Mouse (Mus musculus) inflammation-experienced regulatory T-cells, adult 6 months (primary cell): Measurements from ENCODE around the gene Dmac2. TPM values are rescaled to one million over a fixed set of nuclear protein-coding genes. Genes with fewer than 3 reads are reported as not detected.
"Not testable (repeated sequence)": the region's sequence is repeated elsewhere in the genome, so short reads cannot be mapped to it uniquely, and the experiment has no call there.

Experiments
- ATAC-seq: one replicate; pipeline ENCODE4 v1.8.0; 2017
- polyA plus RNA-seq, 3 experiments: library from polyadenylated mRNA; unstranded; fragments of 100-300 nt; shearing (Covaris generic); gene quantifications; one replicate each; pipeline ENCODE4 v1.2.1; 2017

The Dmac2 gene
- 10 to 100 TPM; 27.1 to 55.4 (median 47.5) TPM for polyA plus RNA-seq

DNA sequence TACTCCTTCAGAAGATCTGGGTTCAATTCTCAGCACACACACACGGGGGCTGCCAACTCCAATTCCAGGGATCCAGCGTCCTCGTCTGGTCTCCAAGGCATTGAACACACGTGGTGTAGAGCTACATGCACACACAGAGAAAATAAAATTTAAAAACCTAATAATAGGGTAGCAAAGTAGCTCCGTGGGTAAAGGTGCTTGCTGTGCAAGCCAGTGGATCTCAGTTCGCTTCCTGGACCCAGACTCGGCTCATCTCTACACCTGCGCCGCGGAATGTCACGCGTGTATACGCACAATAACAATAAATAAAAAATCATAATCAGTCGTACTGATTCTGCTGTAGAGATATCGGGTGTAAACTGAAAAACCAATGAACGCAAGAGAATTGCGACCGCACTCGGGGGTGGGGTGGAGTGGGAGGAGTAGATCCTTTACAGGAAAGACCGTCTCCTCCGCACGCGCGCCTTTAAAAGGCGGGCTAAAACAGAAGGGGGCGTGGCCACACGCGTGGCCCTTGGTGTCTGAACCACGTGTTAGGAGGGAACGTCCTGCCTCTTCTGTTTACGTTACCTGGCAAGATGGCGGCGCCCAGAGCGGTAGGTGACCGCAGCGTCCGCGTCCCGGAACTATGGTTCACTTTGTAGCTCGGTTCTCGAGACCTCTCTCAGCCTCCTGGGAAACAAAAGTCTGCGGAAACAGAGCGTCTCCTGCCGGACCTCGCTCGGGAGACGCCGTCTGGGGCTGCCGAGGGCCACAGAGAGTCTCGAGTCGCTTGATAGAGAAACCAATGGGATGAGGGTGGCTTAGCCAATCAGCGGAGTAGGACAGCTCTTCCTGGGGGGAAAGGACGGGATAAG, at the start of gene Dmac2:
Gene Dmac2 (plus strand): TSS at position 550 of the 857 bp plus-strand sequence.
- peak; percentile 99 for ATAC-seq

DNA sequence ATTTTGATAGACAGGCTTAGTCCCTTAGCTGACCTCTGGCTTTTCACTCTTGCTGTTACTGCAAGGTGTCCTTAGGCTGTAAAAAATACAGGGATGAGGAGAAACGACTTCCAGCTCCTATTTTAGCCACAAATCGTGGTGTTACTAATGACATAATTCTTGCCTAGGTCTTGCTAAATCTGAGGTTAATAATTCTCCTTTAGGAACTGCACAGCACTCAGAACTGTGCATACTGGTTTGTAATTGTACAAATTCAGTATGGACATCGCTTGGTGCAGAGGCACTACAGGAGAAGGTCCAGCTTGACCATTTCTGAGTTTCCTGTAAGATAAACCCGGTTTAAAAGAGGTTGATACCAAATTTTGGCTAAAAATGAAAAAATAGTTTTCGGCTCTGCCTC, 45.4 kb upstream of the Dmac2 start:
- ATAC-seq, result not testable (repeated sequence)

DNA sequence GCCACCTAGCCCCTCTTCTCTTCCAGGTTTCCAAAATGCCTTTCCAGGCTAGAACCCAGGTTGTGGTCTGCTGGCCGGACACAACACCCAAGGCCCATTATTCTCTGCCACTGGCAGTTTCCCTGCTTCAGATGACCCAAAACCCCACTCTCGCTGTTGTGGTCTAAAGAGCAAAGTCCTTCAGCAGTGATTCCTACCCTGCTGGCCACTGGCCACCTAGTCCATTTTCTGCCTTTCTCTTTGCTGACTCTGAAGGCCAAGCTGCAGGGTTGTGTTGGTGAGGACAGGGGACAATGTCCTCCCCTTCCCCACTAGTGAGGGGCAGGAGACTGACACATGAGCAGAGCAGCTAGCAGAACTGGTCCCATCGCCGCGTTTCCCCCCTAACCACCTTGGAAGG, 44.1 kb upstream of the Dmac2 start:
- no peak for ATAC-seq

DNA sequence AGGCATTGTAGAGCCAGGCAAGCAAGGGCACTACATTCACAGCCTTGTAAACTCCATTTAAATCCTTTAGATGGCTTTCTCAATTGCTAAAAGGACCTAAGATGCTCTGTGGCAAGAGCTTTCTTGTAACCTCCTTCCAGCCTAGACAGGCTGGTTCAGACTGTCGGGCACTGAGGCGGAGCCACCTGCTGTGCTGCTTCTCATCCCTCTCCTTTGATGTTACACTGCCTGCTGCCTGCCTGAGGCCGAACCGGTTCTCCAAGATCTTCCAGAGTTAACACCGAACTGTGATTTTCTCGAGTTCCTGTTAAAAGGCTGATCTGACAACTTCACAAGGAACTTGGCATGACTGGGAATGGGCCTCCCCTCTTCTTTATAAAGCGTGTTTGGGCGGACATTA, 43.3 kb upstream of the Dmac2 start:
- ATAC-seq, result no peak

DNA sequence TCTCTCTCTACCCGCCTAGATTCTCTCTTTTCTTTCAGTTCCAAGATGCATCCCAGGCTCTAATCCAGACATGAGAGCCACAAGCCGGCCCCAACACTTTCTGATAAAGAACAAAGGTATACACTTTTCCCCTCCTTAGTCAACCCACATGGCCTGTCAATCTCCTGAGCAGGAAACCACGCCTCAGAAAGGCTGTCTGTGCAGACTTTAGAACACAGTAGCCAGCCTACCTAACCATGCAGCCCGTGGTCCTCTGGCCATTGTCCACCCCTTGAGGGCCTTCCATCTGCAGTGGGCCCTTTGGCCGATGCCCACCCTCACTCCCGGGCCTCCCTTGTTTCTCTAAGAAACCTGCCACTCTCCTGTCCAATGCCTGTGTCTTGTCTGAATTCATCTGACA, 42.9 kb upstream of the Dmac2 start:
- peak; percentile 66 for ATAC-seq

DNA sequence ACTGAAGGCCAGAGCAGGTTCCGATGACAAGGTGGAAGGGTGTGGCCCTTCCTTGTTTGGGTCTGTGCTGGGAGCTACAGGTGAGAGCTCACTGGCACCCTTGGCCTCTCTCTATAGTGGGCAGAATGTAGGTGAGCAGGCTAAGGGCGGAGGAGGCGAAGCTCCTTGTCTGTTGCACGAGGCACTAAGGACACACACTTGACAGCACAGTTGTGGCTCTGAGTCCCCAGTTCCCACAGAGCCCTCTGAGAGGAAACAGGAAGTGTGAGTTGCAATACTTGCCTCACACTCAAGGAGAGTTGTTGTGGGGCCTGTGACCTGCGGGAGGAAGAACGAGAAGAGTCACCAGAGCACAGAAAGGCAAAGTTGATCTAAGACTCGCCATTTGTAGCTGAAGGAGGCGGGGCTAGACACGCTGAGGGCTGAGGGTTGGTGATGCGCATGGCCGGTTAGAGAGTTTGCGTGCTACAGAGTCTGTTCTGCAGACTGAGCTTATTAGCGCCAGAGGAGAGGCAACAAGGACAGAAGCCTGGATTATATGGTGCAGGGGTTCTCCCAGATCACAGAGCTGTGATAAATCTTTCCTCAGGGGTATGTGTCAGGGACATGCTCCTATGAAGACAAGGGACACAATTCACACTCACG, 42.3 kb upstream of the Dmac2 start:
- ATAC-seq, result peak; percentile 93

DNA sequence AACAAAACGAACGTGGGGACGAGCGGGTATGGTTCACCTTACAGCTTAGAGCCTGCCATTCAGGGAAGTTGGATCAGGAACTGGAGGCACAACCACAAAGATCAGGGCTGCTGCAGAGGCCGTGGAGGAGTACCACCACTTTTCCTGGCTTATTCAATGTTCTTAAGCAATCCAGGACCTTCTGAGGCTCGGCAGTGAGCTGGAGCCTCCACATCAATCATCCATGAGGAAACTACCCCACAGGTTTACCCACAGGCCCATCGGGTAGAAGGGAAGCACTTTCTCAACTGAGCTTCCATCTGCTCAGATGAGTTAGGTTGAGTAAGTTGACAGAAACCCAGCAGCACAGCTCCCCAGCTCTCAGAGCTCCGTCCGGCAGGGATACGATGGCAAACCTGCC, 39.8 kb upstream of the Dmac2 start:
- no peak for ATAC-seq

DNA sequence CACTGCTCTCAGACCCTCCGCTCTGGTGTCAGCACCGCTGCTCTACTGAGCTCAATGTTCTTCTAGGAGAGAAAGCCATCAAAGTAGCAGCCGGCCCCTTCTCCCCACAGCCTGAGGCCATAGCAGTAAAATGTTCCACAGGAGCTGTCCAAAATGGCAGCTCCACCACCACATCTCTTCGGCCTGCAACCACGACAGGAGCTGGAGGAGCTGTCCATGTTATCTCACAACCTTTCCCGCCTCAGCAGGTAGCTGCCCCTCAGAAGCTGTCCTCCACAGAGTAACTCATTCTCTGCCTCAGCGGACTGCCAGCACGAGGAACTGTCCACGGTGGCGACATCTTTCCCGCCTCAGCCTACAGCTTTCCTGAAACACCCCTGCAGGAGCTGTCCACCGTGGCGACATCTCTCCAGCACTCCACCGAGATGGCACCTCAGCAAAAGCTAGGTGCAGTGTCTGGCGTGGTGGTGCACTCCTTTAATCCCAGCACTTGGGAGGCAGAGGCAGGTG, 36.9 kb upstream of the Dmac2 start:
- ATAC-seq, result no peak

DNA sequence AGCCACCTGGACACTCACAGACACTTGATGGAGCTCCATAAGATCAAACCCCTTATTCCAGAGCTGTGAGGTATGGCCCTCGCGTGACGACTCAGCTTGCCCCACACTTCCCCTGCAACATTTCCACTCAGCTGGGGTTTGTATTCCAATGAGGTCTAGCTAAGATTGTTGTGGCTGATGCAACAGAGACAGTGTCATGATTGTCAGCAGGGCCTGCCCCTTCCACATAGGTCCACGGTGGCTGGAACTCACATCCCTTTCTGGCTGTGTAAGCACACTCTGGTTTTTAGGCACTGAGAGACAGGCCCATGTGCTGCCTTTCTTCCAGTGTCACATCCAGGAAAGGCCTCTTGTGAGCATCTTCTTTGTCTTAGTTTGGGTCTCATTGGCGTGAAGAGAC, 34.6 kb upstream of the Dmac2 start:
- ATAC-seq, result no peak

DNA sequence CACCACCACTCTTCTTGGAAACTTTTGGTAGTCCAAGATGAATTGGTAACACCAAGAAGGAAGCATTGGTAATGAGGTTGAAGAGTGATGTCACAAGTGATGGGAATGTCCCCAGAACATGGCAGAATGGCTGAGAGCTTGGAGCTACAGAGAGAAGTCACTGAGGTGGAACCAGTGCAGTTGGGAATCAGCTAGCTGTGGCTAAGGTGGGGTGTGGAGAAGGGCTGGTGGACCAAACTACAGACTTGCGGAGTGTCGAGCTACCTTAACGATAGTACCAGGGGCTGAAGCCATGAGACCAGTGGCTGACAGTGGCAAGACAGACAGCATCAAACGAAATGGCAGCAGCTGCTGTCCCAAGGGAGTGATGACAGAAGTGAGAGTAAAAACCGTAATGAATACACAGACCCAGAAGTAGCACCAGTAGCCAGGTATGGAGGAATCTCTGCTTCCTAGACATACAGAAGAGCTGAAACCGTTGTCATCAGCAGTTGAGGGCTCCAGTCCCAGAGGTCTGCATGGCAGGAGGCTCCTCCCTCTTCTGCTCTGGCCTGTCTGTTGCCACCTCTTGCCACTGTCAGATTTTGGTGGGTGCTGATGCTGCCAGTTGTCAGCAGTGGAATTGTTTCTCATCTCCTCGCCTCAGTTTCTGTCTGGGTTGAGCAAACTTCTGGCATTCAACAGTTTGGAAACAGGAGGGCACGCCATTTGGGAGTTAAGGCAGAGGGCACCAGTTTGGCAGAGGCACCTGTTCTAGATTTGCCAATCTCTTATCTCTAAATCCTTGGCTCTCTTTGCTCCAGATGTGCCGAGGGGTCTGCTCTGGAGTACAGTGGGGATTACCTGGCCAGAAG, 33.6 kb upstream of the Dmac2 start:
- ATAC-seq, result no peak

DNA sequence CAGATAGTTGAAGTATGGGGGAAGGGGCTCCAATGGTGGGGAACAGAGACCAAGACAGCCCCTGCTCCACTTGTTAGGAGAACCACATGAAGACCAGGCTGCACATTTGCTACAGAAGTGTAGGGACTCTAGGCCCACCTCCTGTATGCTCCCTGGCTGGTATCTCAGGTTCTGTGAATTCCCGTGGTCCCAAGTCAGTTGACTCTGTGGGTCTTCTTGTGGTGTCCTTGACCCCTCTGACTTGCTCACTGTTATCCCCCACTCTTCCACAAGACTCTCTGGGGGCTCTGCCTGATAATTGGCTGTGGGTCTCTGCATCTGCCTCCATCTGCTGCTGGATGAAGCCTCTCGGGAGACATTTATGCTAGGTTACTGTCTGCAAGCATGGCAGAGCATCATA, 28.0 kb upstream of the Dmac2 start:
- ATAC-seq, result no peak

DNA sequence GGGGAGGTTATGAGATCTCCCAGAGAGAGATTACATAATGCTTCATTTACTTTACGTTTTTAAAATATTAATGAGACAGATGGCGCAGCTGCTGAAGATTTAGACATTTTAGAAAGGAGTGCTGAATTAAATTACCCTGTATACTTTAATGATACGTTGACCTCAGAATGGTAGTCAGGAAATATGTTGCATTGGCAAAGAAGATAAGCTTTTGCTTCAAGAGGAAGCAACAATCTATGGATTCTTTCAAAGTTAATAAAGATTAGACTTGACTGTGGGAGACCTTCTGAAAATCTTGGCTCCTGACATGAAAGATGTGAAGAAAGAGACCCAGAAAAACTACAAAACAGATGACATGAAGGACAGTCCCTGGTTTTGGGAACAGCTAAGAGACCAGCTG, 25.4 kb upstream of the Dmac2 start:
- no peak for ATAC-seq

DNA sequence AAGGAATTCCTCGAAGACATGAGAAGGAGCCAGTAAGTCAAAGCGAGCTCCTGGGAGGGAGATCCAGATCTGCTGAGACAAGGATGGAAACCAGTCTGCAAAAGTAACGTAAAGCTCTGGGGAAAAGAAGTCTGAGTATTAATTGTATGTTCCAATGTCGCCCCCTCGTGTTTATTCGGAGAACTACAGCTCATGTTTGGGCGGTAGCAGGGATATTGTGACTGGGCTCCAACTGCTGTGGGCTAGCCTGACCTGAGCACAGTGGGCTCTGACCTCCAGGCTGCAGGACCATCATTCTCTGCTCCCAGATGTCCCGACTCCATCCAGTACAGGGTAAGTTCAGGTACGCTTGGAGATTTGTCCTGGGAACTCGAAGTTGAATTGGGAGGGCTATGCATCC, 19.6 kb upstream of the Dmac2 start:
- peak; percentile 43 for ATAC-seq

DNA sequence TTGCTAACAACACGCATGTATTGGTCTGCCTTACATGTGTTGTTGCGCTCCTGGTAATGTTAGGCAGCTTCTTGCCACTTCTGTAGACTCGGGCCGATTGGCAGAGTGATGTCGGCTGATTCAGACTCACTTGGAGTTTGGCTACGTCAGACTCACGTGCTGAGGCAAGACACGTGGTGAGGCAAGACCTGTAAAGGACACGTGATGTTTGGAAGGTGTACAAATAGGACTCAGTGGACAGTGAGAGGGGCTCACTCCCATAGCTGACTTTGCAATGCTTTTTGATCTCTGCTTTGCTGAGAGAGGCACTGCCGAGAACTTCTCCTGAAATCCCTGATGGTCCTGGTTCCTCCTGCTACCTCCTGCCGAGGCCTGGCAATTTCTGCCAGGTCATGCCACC, 18.5 kb upstream of the Dmac2 start:
- ATAC-seq, result no peak

DNA sequence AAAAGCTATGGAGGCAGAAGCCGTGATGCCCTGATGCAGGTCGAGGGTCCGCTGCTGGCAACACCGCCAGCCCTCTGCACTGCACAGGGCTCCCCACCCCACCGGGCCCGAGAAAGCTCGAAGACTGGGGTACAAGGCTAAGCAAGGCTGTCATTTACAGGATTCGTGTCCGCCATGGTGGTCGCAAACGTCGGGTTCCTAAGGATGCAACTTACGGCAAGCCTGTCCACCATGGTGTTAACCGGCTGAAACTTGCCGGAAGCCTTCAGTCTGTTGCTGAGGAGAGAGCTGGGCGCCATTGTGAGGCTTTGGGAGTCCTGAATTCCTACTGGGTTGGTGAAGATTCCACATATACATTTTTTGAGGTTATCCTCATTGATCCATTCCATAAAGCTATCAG, 17.9 kb upstream of the Dmac2 start:
- ATAC-seq, result no peak

DNA sequence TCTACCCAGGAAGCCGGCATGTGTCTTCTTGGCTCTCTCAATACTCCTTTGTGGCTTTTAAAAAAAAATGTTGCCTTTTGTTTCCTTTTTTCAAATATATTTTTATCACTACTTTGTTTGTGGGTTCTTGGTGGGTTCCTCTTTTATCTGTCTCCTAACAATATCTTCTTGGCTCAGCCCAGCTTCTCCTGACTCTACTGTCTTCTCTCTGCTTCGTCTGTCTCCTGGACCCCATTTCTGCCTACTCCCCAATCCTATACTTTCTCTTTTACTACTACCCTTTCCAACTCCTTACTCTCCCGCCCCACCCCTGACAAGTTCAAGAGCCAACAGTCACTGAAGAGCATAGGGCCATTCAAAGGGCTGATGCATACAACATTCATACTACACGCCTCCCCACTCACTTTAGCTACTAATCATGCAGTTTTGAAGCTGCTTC, 12.6 kb upstream of the Dmac2 start:
- no peak for ATAC-seq

DNA sequence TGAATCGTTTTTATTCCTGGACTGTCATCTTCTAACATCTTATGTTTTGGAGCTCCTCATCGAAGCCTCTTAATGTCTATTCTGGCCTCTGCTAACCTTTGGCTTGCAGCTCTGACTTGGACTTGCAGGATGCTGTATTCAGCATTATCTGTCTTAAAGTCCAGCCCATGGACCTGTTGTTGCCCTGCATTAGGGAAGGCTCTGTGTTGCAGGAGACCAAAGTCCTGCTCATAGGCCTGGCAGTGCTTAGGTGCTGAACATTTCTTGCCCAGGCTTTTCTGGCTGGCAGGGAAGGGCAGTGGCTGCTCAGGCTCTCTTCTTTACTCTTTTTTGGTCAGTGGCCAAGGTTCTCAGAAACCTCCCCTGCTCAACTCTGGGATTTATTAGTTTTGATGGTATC, 12.0 kb upstream of the Dmac2 start:
- ATAC-seq, result no peak

DNA sequence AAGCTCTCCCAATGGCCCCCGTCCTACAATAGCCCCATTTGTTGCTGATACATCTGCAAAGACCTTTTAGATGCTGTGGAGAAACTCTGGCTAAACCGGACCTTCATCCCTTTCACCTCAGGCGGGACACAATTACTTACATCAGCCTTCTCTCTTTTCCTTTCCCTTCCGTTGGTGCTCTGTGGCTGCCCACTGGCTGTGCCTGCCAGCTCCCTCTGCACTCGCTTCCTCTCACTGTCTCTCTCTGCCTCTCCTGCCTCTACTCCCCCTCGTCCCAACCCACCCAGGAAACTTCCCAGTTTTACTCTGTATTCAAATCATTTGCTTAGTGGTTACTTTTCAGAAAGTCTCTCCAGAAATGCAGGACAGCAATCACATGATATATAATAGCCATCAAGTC, 9.2 kb upstream of the Dmac2 start:
- no peak for ATAC-seq

DNA sequence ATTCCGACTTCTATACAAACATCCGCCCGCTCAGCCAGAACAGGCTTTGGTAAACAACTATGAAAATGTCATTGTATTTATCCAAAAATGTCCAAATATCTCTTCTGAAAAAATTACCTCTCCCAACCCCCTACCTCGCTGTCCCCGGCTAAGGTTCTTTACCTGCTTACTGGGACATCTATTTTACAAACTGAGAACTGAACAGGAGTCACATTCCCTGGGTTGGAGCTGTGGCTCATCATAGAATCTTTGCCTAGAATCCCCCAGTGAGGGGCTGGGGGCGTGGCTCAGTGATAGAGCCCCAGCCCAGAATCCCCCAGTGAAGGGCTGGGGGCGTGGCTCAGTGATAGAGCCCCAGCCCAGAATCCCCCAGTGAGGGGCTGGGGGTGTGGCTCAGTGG, 7.7 kb upstream of the Dmac2 start:
- no peak for ATAC-seq

DNA sequence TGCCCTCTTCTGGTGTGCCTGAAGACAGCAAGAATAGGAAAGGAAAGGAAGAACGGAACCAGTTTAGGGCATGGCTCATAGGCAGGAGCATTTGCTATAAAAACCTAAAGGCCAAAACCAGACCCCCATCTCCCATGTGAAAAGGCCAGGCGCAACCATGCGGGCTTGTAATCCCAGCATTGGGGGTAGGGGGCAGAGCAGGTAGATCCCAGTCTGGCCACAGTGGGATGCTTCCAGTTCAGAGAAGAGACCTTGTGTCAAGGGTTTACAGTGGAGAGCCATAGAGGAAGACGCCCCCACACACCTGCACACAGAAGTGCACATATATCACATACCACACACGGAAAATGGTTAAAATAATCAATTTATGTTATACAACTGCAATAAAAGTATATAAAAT, 5.1 kb upstream of the Dmac2 start:
- no peak for ATAC-seq

DNA sequence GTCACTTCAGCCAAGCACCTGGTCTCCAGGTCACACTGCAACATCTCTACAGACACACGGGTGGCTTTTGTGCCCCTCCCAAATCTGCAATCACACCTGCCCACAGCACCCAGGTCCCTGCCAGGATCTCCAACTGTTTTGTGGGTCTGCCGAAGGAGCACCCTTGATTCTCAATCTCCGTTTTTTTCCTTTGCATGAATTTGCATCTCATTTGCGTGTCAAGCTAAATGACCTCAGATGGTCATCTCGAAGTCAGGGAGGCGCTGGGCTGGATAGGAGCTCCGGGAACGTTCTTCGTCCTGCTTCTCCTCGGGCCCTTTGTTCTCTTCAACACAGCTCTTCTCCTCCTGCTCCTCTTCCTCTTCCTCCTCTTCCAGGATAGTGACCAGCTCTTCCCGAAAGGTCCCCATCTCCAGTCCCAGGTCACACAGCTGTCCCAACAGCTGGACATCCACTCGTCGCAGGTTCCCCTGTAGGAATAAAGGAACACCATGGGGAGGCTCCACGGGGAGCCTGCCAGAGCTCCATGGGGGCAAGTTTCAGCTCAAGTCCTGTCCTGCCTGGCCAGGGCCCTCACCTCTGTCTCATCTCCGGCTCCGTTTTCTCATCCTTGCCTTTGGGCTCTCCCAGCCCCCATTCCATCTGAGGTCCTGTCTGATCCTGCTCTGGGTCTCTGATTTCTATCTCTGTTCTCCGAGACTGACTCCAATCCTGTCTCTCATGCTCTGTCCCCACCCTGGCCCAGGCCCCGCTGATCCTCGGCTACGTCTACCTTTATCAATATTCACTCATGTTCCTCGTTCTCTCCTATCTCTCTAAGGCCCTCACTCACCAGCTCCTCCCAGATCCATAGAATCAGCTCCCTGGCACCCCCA, 4.1 kb upstream of the Dmac2 start:
- no peak for ATAC-seq

DNA sequence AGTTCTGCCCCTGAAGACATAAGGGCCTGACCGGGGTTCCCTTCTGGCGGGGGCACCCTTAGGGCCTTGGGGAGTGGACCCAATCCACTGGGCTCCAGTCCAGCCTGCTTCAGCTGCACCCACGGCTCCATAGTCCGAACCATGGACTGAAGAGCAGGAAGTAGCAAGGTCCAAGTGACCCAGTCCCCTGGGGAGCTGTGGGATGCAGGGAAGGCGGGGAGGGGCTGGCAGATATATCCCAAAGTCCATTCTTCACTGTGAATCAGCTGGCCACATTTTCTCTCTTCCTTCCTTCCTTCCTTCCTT, 3.6 kb upstream of the Dmac2 start, which contains the start of gene Erich4:
Gene Erich4 (minus strand): TSS at position 187 of the 306 bp plus-strand sequence.
- no peak for ATAC-seq
